Mouse (Mus musculus) megakaryocyte-erythroid progenitor cell, adult 5-6 weeks (primary cell): ENCODE measurements around the gene Cldn5. TPM values are rescaled to one million over a fixed set of nuclear protein-coding genes. Genes with fewer than 3 reads are reported as not detected.
A peak's percentile ranks its signal among the peaks of the same experiment; 100 is the strongest.

Experiments used
- ATAC-seq: replicated peaks from 2 replicates; pipeline ENCODE4 v1.8.0; 2016; ENCODE audit warnings: mild to moderate bottlenecking, inconsistent platforms; ENCODE audit not compliant: severe bottlenecking, poor library complexity, low FRiP score, low TSS enrichment
- total RNA-seq, 2 experiments: library from RNA; stranded (forward) in 1 of 2; stranded (reverse) in 1 of 2; fragments of 200-1000, 215-1000 nt in 1 of 2; fragments of >200 nt in 1 of 2; fragmentation: Nextera tagmentation in 1 of 2; gene quantifications; 2 replicates each; pipeline ENCODE4 v1.2.3; 2014 to 2017

Gene Cldn5
- total RNA-seq (2014; fragmentation: Nextera tagmentation) (not detected in 2 replicates), total RNA-seq (2017) (not detected in 2 replicates)

DNA sequence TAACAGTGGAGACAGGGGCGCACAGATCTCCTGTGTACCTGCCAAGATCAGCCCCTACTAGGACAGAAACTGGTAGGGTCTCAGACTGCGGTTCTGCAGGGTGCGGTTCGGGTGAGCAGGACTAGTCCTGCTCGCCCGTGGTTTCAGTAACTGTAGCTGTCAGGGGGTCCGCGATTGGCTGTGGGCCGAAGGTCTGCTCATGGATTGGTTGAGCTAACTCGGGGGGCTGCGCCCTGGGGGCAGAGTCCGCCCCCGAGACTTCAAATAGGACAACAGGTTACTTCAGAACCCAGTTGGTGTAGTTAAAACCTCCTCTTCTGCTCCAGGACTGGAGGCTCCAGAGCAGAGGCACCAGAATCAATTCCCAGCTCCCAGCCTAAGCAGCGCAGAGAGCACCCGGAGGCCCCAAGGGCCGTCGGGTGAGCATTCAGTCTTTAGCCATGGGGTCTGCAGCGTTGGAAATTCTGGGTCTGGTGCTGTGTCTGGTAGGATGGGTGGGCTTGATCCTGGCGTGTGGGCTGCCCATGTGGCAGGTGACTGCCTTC is at the start of gene Cldn5:
TSS of gene Cldn5 (plus strand) at position 292 of the 545 bp plus-strand sequence.
- ATAC-seq = no peak

DNA sequence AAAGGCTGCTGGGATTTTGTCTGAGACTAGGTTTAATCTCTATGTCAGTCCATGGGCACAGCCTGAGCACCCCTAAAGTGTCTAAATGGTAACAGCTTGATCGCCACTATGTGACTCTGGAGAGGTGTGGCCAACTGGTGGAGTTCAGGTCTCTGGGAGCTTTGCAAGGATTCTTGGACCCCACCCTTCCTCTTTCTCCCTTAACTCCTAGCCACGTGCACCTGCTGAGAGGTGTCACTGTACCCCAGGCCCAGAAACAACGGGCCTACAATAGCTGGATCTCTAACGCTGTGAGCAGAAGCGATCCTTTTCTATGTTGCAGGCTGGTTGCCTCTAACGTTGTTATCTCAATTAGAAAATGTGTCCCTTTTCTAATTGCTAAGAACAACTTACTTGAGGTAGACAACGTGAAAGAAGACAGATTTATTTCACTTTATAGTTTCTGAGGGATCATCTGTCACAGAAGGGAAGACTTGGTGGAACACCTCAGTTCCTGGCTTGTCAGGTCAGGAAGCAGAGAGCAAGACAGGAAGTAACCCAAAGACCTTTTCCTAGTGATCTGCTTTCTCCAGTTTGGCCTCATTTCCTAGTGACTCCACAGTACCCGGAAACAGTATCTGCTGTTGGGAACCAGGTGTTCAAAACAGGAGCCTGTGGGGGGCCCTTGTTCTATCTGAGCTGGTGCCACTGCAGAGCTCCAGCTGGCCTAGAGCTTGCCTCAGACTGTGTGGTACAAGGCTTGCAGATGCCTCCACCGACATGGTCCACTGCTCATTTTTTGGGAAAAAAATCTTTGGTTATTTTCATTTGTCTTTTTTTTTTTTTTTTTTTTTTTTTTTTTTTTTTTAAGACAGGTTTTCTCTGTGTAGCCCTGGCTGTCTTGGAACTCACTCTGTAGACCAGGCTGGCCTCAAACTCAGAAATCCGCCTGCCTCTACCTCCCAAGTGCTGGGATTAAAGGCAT is 48.8 kb upstream of the Cldn5 start:
- ATAC-seq = no peak

DNA sequence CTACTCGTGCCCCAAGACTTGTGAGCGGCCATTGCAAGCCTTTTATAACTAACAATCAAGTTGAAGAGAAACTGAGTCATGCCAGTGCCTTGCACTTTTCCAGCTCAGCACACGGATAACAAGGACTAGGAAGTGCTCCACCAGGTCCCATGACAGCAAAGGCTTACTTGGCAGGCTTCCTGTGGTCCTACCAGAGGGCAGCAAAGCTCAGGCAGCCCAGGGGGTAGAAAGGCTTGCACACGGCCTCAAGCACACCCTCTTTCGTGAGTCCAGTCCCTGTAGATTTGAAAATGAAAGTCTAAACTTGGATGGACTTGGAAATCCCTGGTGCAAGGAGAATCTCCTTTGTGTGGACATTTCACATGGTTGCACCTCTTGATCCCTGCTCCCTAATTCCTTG is 47.5 kb upstream of the Cldn5 start:
- no peak for ATAC-seq

- ATAC-seq = no peak
Measured at GRCm38 (mm10) chr16:18730640-18731039, 46.0 kb upstream of the Cldn5 start.

- 0 out of 2 replicates have a peak, but pooled peaks have one; percentile 37 for ATAC-seq
Measured at GRCm38 (mm10) chr16:18733100-18733956, 43.3 kb upstream of the Cldn5 start.

- ATAC-seq = no peak
Measured at GRCm38 (mm10) chr16:18738303-18738702, 38.3 kb upstream of the Cldn5 start.

- ATAC-seq = no peak
Measured at GRCm38 (mm10) chr16:18746268-18747122, 30.2 kb upstream of the Cldn5 start.

DNA sequence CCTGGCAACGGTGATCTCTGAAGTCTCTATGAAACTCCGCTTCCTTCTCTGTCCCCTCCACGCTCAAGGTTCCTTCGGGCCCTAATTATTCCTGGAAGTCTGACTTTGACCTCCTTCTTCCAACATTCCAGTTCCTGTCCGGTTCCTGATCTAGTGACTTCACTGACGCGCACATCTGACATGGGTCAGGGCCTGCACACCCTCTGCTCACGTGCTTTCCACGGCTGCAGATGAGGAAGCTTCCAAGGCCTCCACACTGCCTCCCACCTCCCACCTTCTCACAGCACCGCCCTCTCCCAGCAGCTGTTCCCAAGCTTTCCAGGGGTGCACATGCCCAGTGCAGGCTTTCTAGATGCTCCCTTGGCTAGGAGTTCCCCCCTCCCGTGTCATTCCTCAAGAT is 25.5 kb upstream of the Cldn5 start:
- ATAC-seq = no peak

GRCm38 (mm10) chr16:18751885-18752499 is 24.7 kb upstream of the Cldn5 start:
- ATAC-seq = no peak

GRCm38 (mm10) chr16:18761734-18762133 is 14.9 kb upstream of the Cldn5 start:
- 0 out of 2 replicates have a peak, but pooled peaks have one; percentile 22 for ATAC-seq

GRCm38 (mm10) chr16:18762960-18763359 is 13.7 kb upstream of the Cldn5 start:
- no peak for ATAC-seq

GRCm38 (mm10) chr16:18766390-18766789 is 10.3 kb upstream of the Cldn5 start:
- no peak for ATAC-seq

DNA sequence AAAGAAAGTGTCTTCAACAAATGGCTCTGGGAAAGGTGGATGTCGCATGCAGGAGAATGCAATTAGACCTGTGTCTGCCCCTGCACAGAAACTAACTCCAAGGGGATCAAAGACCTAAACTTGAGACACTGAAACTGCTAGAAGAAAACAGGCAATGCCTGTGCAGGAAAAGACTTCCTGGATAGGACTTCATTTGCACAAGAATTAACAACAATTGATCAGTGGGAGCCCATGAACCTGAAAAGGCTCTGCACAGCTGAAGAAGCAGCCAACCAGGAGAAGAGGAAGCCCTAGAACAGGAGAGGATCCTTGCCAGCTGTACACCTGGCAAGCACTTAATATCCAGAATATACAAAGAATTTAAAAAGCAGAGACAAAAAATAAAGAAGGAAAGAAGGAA is 7.1 kb upstream of the Cldn5 start:
- no peak for ATAC-seq

GRCm38 (mm10) chr16:18773936-18774335 is 2.7 kb upstream of the Cldn5 start:
- ATAC-seq = no peak

DNA sequence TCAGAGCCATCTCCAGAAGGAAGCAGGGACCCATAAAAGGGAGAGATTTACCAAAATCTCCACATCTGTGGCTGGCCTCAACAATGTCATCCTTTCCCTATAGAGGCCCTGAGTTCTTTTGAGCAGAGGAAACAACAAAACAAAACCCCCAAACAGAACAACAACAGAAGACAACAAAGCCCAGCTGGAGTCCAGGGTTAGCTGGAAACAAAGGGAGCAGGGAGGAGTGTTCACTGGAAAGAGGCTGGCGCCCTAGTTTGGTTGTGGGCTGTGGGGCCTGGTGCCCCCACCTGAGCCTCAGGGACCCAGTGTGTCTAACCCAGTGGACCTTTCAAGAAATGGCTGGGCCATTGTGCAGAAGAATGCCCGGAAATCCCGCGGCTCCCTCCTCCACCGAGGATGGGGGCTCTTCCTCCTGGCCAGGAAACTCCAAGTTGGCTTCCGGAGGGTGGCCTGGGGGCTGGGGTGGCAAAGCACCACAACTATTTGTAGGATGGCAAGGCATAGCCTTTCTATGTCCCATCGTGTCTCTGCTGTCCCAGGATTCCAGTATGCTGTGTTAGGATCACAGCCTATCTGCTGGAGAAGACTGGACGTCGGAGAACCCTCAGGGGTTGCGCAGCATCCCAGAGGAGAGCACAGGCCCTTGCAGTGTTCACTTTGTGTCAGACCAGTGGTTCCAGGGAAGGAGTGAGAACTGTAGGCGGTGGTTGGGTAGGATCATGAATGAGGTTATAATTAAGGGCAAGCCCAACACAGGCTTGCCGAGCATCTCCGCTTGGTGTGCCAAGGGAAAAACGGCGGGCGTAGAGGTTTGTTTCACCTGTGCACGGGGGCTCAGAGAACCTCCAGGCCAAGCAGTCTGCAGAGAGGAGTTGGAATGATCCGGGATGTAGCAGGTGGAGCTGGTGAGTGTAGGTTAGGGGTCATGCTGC is 759 bp upstream of the Cldn5 start:
- ATAC-seq = no peak

GRCm38 (mm10) chr16:18777101-18778080 is 744 bp downstream of the Cldn5 start:
- 0 out of 2 replicates have a peak, but pooled peaks have one; percentile 14 for ATAC-seq
